Mouse (Mus musculus) lung, adult 18-20 months (tissue): ENCODE measurements around the gene Elmsan1.

ENCODE experiments used
- DNase-seq, 2 experiments: peaks; one replicate each; pipeline ENCODE4 v3.0.0; 2022; ENCODE audit warnings: mixed read lengths in 2 of 2

Gene Elmsan1

GRCm38 (mm10) chr12:84215758-84216440 is 2.8 kb downstream of the Elmsan1 start:
- no peak for DNase-seq

- DNase-seq, result peak; percentile 55 to 72
Measured at GRCm38 (mm10) chr12:84214495-84215175, 4.0 kb downstream of the Elmsan1 start.

- DNase-seq, result peak in 1 of 2 experiments; percentile 71
Measured at GRCm38 (mm10) chr12:84212297-84212696, 6.4 kb downstream of the Elmsan1 start.

- DNase-seq, result no peak
Measured at GRCm38 (mm10) chr12:84211021-84211538, 7.6 kb downstream of the Elmsan1 start.

GRCm38 (mm10) chr12:84210288-84210687 is 8.4 kb downstream of the Elmsan1 start:
- DNase-seq, result no peak

- DNase-seq, result no peak
Measured at GRCm38 (mm10) chr12:84209093-84209492, 9.6 kb downstream of the Elmsan1 start.

GRCm38 (mm10) chr12:84207209-84207817 is 11.4 kb downstream of the Elmsan1 start:
- peak; percentile 54 to 73 for DNase-seq

- no peak for DNase-seq
Measured at GRCm38 (mm10) chr12:84206525-84206924, 12.2 kb downstream of the Elmsan1 start.

GRCm38 (mm10) chr12:84205659-84206185 is 13.0 kb downstream of the Elmsan1 start:
- DNase-seq, result no peak

GRCm38 (mm10) chr12:84204662-84205061 is 14.0 kb downstream of the Elmsan1 start:
- DNase-seq, result no peak

GRCm38 (mm10) chr12:84203778-84204216 is 14.9 kb downstream of the Elmsan1 start:
- no peak for DNase-seq

- no peak for DNase-seq
Measured at GRCm38 (mm10) chr12:84203170-84203777, 15.4 kb downstream of the Elmsan1 start.

GRCm38 (mm10) chr12:84202561-84202960 is 16.1 kb downstream of the Elmsan1 start:
- peak in 1 of 2 experiments; percentile 51 for DNase-seq

GRCm38 (mm10) chr12:84201686-84202484 is 16.8 kb downstream of the Elmsan1 start:
- DNase-seq, result no peak

- peak in 1 of 2 experiments; percentile 51 for DNase-seq
Measured at GRCm38 (mm10) chr12:84201222-84201621, 17.5 kb downstream of the Elmsan1 start.

- DNase-seq, result no peak
Measured at GRCm38 (mm10) chr12:84198880-84199279, 19.8 kb downstream of the Elmsan1 start.

GRCm38 (mm10) chr12:84198076-84198679 is 20.5 kb downstream of the Elmsan1 start:
- DNase-seq, result no peak

- no peak for DNase-seq
Measured at GRCm38 (mm10) chr12:84195195-84195594, 23.5 kb downstream of the Elmsan1 start.

GRCm38 (mm10) chr12:84194400-84195109 is 24.1 kb downstream of the Elmsan1 start:
- no peak for DNase-seq

- peak; percentile 97 to 98 for DNase-seq
Measured at GRCm38 (mm10) chr12:84193642-84194399, 24.9 kb downstream of the Elmsan1 start.
